Mouse (Mus musculus): Measurements from ENCODE around the gene Ppwd1.
"Not testable (repeated sequence)": the region's sequence is repeated elsewhere in the genome, so short reads cannot be mapped to it uniquely, and the experiment has no call there.

The Ppwd1 gene

GRCm38 (mm10) chr13:104228384-104229066 is at the start of gene Ppwd1, which contains the start of gene Cenpk:
TSS of gene Ppwd1 (minus strand) at chr13:104228843.
TSS of gene Cenpk (plus strand) at chr13:104228611.
- DNase-seq (ENCODE audit: low spot score): peak; percentile 96

GRCm38 (mm10) chr13:104258997-104259396 is 30.4 kb upstream of the Ppwd1 start:
- DNase-seq (ENCODE audit: low spot score): no peak

- DNase-seq (ENCODE audit: low spot score): no peak
These were observed 538 bp upstream of the Ppwd1 start for GRCm38 (mm10) chr13:104229181-104229580.

GRCm38 (mm10) chr13:104227478-104227877 is 1.2 kb downstream of the Ppwd1 start:
- no peak for DNase-seq (ENCODE audit: low spot score)

- DNase-seq (ENCODE audit: low spot score): no peak
These were observed 24.3 kb downstream of the Ppwd1 start for GRCm38 (mm10) chr13:104204313-104204712.

- DNase-seq (ENCODE audit: low spot score): not testable (repeated sequence)
These were observed 32.8 kb downstream of the Ppwd1 start for GRCm38 (mm10) chr13:104195891-104196290.

GRCm38 (mm10) chr13:104187357-104187756 is 41.3 kb downstream of the Ppwd1 start:
- DNase-seq (ENCODE audit: low spot score): no peak

GRCm38 (mm10) chr13:104179176-104179888 is 49.3 kb downstream of the Ppwd1 start:
- no peak for DNase-seq (ENCODE audit: low spot score)

GRCm38 (mm10) chr13:104178650-104179121 is 50.0 kb downstream of the Ppwd1 start, which contains the start of gene Trim23:
TSS of gene Trim23 (plus strand) at chr13:104178797.
- peak; percentile 98 for DNase-seq (ENCODE audit: low spot score)

GRCm38 (mm10) chr13:104177796-104178649 is 50.6 kb downstream of the Ppwd1 start, which contains the start of gene Trappc13:
TSS of gene Trappc13 (minus strand) at chr13:104178469.
- DNase-seq (ENCODE audit: low spot score): peak; percentile 89

- DNase-seq (ENCODE audit: low spot score): no peak
These were observed 51.8 kb downstream of the Ppwd1 start for GRCm38 (mm10) chr13:104176874-104177273.

- DNase-seq (ENCODE audit: low spot score): no peak
These were observed 56.1 kb downstream of the Ppwd1 start for GRCm38 (mm10) chr13:104172498-104172897.

- no peak for DNase-seq (ENCODE audit: low spot score)
These were observed 56.9 kb downstream of the Ppwd1 start for GRCm38 (mm10) chr13:104171711-104172110.

- DNase-seq (ENCODE audit: low spot score): no peak
These were observed 73.0 kb downstream of the Ppwd1 start for GRCm38 (mm10) chr13:104155686-104156085.

Data from testis, postnatal 10 days (tissue).